Mouse (Mus musculus) olfactory bulb, adult 2 months (tissue): Measurements from ENCODE around the gene Plg. TPM values are rescaled to one million over a fixed set of nuclear protein-coding genes. Genes with fewer than 3 reads are reported as not detected.

ENCODE experiments used
- H3K27ac ChIP-seq: fragments of 200-500 bp; 2 replicates; pipeline ENCODE4 v1.5.1; 2012; ENCODE audit warnings: low read depth, low read length; ENCODE audit not compliant: insufficient read depth
- H3K4me1 ChIP-seq: fragments of 200-500 bp; 2 replicates; pipeline ENCODE4 v1.6.1; 2012; ENCODE audit warnings: low read length; ENCODE audit not compliant: control insufficient read depth, insufficient read depth
- H3K4me3 ChIP-seq: fragments of 200-500 bp; 2 replicates; pipeline ENCODE4 v1.5.1; 2012; ENCODE audit warnings: mild to moderate bottlenecking, low read depth, low read length, moderate library complexity; ENCODE audit not compliant: insufficient read depth
- CTCF ChIP-seq: fragments of 200-500 bp; IDR thresholded peaks from 2 replicates; pipeline ENCODE4 v1.5.1; 2012; ENCODE audit warnings: low read depth, mild to moderate bottlenecking, low read length, moderate library complexity; ENCODE audit not compliant: insufficient read depth
- POLR2A ChIP-seq: fragments of 200-500 bp; IDR thresholded peaks from 2 replicates; pipeline ENCODE4 v1.6.1; 2012; ENCODE audit warnings: mild to moderate bottlenecking, low read depth, low read length, moderate library complexity; ENCODE audit not compliant: insufficient read depth
- WGBS: fragments of 180-500 bp; shearing (Covaris S2); methylation state at CpG from one replicate; pipeline ENCODE4 v1.1.7; 2018; 5-methylcytosine and 5-hydroxymethylcytosine counted together
- polyA plus RNA-seq: library from polyadenylated mRNA; stranded (reverse); fragments of >200 nt; gene quantifications from 2 replicates; pipeline ENCODE4 v1.2.4, GENCODE M21; 2012; ENCODE audit warnings: low replicate concordance; ENCODE audit not compliant: missing spikeins, insufficient read depth, insufficient read length

The Plg gene
- polyA plus RNA-seq, 1 experiment, result not detected

GRCm38 (mm10) chr17:12467642-12468041 is 89.2 kb downstream of the Plg start:
- H3K4me1 ChIP-seq, result no peaks in the 10 kb centered on the region
- TF ChIP-seq POLR2A (no peak), CTCF (no peak)
- no peak overlapping the region for H3K27ac ChIP-seq
- no peak overlapping the region for H3K4me3 ChIP-seq
- 89% methylated on average over 3 of the region's 3 CpGs for WGBS

- Histone ChIP-seq H3K4me3 (no peak overlapping the region), H3K4me1 (no peaks in the 10 kb centered on the region), H3K27ac (no peak overlapping the region)
- WGBS, result 76% methylated on average over 5 of the region's 5 CpGs
- TF ChIP-seq POLR2A, result no peak
- no peak for TF ChIP-seq CTCF
These were observed 90.3 kb downstream of the Plg start for GRCm38 (mm10) chr17:12468745-12469144.

Other genes with a start within 250 kb of the Plg start
- gene Map3k4, start 59.8 kb upstream of the Plg start, polyA plus RNA-seq, result not detected in 2 replicates
- gene Slc22a3, start 129.1 kb downstream of the Plg start, polyA plus RNA-seq, result not detected in 2 replicates
- gene Slc22a2, start 205.5 kb downstream of the Plg start, polyA plus RNA-seq, result not detected in 2 replicates